Mouse (Mus musculus): ENCODE data around the gene Bco2.

- TF ChIP-seq CTCF (IDR thresholded peaks at IDR 0.05; ENCODE audit: low read depth): peak; percentile 75
- no peak for TF ChIP-seq EP300 (optimal IDR thresholded peaks at IDR 0.05)
Observed at GRCm38 (mm10) chr9:50530890-50531289, 24.1 kb downstream of the Bco2 start.

Data from stomach, postnatal 0 days (tissue).